Mouse (Mus musculus): ENCODE results near the gene Itih3. TPM values are rescaled to one million over a fixed set of nuclear protein-coding genes. Genes with fewer than 3 reads are reported as not detected.

Gene Itih3
- polyA plus RNA-seq, 1 experiment from 2014 or later: not detected

GRCm38 (mm10) chr14:30886204-30886603 lies 37.4 kb downstream of the Itih3 start, which contains the start of gene Itih4:
Itih4 (plus strand) TSS chr14:30886476.
- no peaks in the 10 kb centered on the region for H3K27me3 ChIP-seq (replicated peaks; ENCODE audit: low read depth, poor library complexity, severe bottlenecking)
- H3K4me1 ChIP-seq: peaks cover 11% of the 10 kb centered on the region
- no peaks in the 10 kb centered on the region for H3K9me3 ChIP-seq
- no peak within 1 kb of the TSS for H3K4me3 ChIP-seq
- no peak within 1 kb of the TSS for H3K27ac ChIP-seq (replicated peaks)
- WGBS: 91% methylated on average over 3 of the region's 3 CpGs
- no peaks in the 10 kb centered on the region for H3K36me3 ChIP-seq (replicated peaks)
- no peak for DNase-seq (ENCODE audit: low spot score)

- no peak for DNase-seq (ENCODE audit: low spot score)
- peaks cover 11% of the 10 kb centered on the region for H3K4me1 ChIP-seq
- H3K4me3 ChIP-seq: no peak overlapping the region
- WGBS: 15% methylated on average over 3 of the region's 3 CpGs
- H3K27ac ChIP-seq (replicated peaks): no peak overlapping the region
- no peaks in the 10 kb centered on the region for H3K9me3 ChIP-seq
- H3K27me3 ChIP-seq (replicated peaks; ENCODE audit: low read depth, poor library complexity, severe bottlenecking): no peaks in the 10 kb centered on the region
- no peaks in the 10 kb centered on the region for H3K36me3 ChIP-seq (replicated peaks)
These were observed 38.3 kb downstream of the Itih3 start for GRCm38 (mm10) chr14:30885298-30885697.

- H3K27me3 ChIP-seq (replicated peaks; ENCODE audit: low read depth, poor library complexity, severe bottlenecking): no peaks in the 10 kb centered on the region
- DNase-seq (ENCODE audit: low spot score): no peak
- H3K4me1 ChIP-seq: peaks cover 21% of the 10 kb centered on the region; the same call in 1 of the 2 replicates
- H3K27ac ChIP-seq (replicated peaks): no peak overlapping the region
- no peak overlapping the region for H3K4me3 ChIP-seq
- H3K36me3 ChIP-seq (replicated peaks): peaks cover 7% of the 10 kb centered on the region; the same call in 1 of the 2 replicates
- H3K9me3 ChIP-seq: no peaks in the 10 kb centered on the region
- 90% methylated on average over 3 of the region's 3 CpGs for WGBS
These were observed 41.8 kb downstream of the Itih3 start for GRCm38 (mm10) chr14:30881718-30882108.

- Histone ChIP-seq H3K36me3 (replicated peaks) (peaks cover 13% of the 10 kb centered on the region), H3K4me3 (no peak overlapping the region), H3K27me3 (replicated peaks; ENCODE audit: low read depth, poor library complexity, severe bottlenecking) (no peaks in the 10 kb centered on the region), H3K9me3 (no peaks in the 10 kb centered on the region), H3K27ac (replicated peaks) (no peak overlapping the region), H3K4me1 (peaks cover 21% of the 10 kb centered on the region; the same call in 1 of the 2 replicates)
- peak; percentile 44 for DNase-seq (ENCODE audit: low spot score)
- WGBS: 85% methylated on average over 17 of the region's 17 CpGs
These were observed 42.5 kb downstream of the Itih3 start for GRCm38 (mm10) chr14:30880811-30881717.

- DNase-seq (ENCODE audit: low spot score): no peak
- WGBS: 70% methylated on average over 8 of the region's 8 CpGs
- no peaks in the 10 kb centered on the region for H3K27me3 ChIP-seq (replicated peaks; ENCODE audit: low read depth, poor library complexity, severe bottlenecking)
- H3K4me3 ChIP-seq: no peak overlapping the region
- H3K9me3 ChIP-seq: no peaks in the 10 kb centered on the region
- no peak overlapping the region for H3K27ac ChIP-seq (replicated peaks)
- H3K4me1 ChIP-seq: peaks cover 29% of the 10 kb centered on the region; the same call in 1 of the 2 replicates
- peaks cover 21% of the 10 kb centered on the region for H3K36me3 ChIP-seq (replicated peaks)
These were observed 43.3 kb downstream of the Itih3 start for GRCm38 (mm10) chr14:30880251-30880650.

GRCm38 (mm10) chr14:30879794-30880193 lies 43.8 kb downstream of the Itih3 start:
- peaks cover 30% of the 10 kb centered on the region; the same call in 1 of the 2 replicates for H3K4me1 ChIP-seq
- no peaks in the 10 kb centered on the region for H3K9me3 ChIP-seq
- WGBS: 60% methylated on average over 9 of the region's 9 CpGs
- H3K36me3 ChIP-seq (replicated peaks): peaks cover 24% of the 10 kb centered on the region
- H3K27ac ChIP-seq (replicated peaks): no peak overlapping the region
- peak; percentile 23 for DNase-seq (ENCODE audit: low spot score)
- no peak overlapping the region for H3K4me3 ChIP-seq
- no peaks in the 10 kb centered on the region for H3K27me3 ChIP-seq (replicated peaks; ENCODE audit: low read depth, poor library complexity, severe bottlenecking)

GRCm38 (mm10) chr14:30878958-30879571 lies 44.5 kb downstream of the Itih3 start, which contains the start of gene Mustn1:
Mustn1 (plus strand) TSS chr14:30879200.
- Histone ChIP-seq H3K36me3 (replicated peaks) (peaks cover 31% of the 10 kb centered on the region), H3K4me1 (peaks cover 30% of the 10 kb centered on the region; the same call in 1 of the 2 replicates), H3K27me3 (replicated peaks; ENCODE audit: low read depth, poor library complexity, severe bottlenecking) (no peaks in the 10 kb centered on the region), H3K4me3 (no peak within 1 kb of the TSS), H3K9me3 (no peaks in the 10 kb centered on the region), H3K27ac (replicated peaks) (peak within 1 kb of the TSS; percentile 52)
- DNase-seq (ENCODE audit: low spot score): no peak
- 82% methylated on average over 11 of the region's 11 CpGs for WGBS

GRCm38 (mm10) chr14:30877827-30878226 lies 45.7 kb downstream of the Itih3 start:
- Histone ChIP-seq H3K9me3 (no peaks in the 10 kb centered on the region), H3K27ac (replicated peaks) (no peak overlapping the region), H3K4me3 (no peak overlapping the region), H3K36me3 (replicated peaks) (peaks cover 44% of the 10 kb centered on the region), H3K4me1 (peaks cover 29% of the 10 kb centered on the region; the same call in 1 of the 2 replicates), H3K27me3 (replicated peaks; ENCODE audit: low read depth, poor library complexity, severe bottlenecking) (no peaks in the 10 kb centered on the region)
- WGBS: 91% methylated on average over 3 of the region's 3 CpGs
- no peak for DNase-seq (ENCODE audit: low spot score)

- peaks cover 27% of the 10 kb centered on the region; the same call in 1 of the 2 replicates for H3K4me1 ChIP-seq
- 89% methylated on average over 10 of the region's 10 CpGs for WGBS
- H3K36me3 ChIP-seq (replicated peaks): peaks cover 56% of the 10 kb centered on the region
- no peak for DNase-seq (ENCODE audit: low spot score)
- no peaks in the 10 kb centered on the region for H3K27me3 ChIP-seq (replicated peaks; ENCODE audit: low read depth, poor library complexity, severe bottlenecking)
- no peak overlapping the region for H3K27ac ChIP-seq (replicated peaks)
- no peak overlapping the region for H3K4me3 ChIP-seq
- no peaks in the 10 kb centered on the region for H3K9me3 ChIP-seq
These were observed 47.1 kb downstream of the Itih3 start for GRCm38 (mm10) chr14:30876451-30876850.

- Histone ChIP-seq H3K4me1 (peaks cover 27% of the 10 kb centered on the region; the same call in 1 of the 2 replicates), H3K36me3 (replicated peaks) (peaks cover 61% of the 10 kb centered on the region), H3K4me3 (no peak overlapping the region), H3K27ac (replicated peaks) (no peak overlapping the region), H3K9me3 (no peaks in the 10 kb centered on the region), H3K27me3 (replicated peaks; ENCODE audit: low read depth, poor library complexity, severe bottlenecking) (no peaks in the 10 kb centered on the region)
- no peak for DNase-seq (ENCODE audit: low spot score)
- 81% methylated on average over 9 of the region's 9 CpGs for WGBS
These were observed 47.6 kb downstream of the Itih3 start for GRCm38 (mm10) chr14:30875955-30876354.

GRCm38 (mm10) chr14:30875130-30875865 lies 48.3 kb downstream of the Itih3 start:
- H3K27ac ChIP-seq (replicated peaks): no peak overlapping the region
- DNase-seq (ENCODE audit: low spot score): no peak
- no peaks in the 10 kb centered on the region for H3K9me3 ChIP-seq
- H3K36me3 ChIP-seq (replicated peaks): peaks cover 64% of the 10 kb centered on the region
- H3K4me1 ChIP-seq: peaks cover 31% of the 10 kb centered on the region
- no peaks in the 10 kb centered on the region for H3K27me3 ChIP-seq (replicated peaks; ENCODE audit: low read depth, poor library complexity, severe bottlenecking)
- H3K4me3 ChIP-seq: no peak overlapping the region
- WGBS: 89% methylated on average over 12 of the region's 12 CpGs

GRCm38 (mm10) chr14:30874095-30874700 lies 49.4 kb downstream of the Itih3 start:
- no peaks in the 10 kb centered on the region for H3K27me3 ChIP-seq (replicated peaks; ENCODE audit: low read depth, poor library complexity, severe bottlenecking)
- WGBS: 87% methylated on average over 18 of the region's 18 CpGs
- H3K9me3 ChIP-seq: no peaks in the 10 kb centered on the region
- peaks cover 31% of the 10 kb centered on the region for H3K4me1 ChIP-seq
- H3K27ac ChIP-seq (replicated peaks): no peak overlapping the region
- H3K36me3 ChIP-seq (replicated peaks): peaks cover 69% of the 10 kb centered on the region
- DNase-seq (ENCODE audit: low spot score): no peak
- no peak overlapping the region for H3K4me3 ChIP-seq

All from embryonic facial prominence, embryonic 10.5 days (tissue).